Comparison of ENCODE assay signal across 8 mouse cellular contexts in genomic region chr7:88129536-88130487, GRCm38 (mm10).
DNase-seq lines count a peak whose midpoint lies in the region; ATAC-seq lines count a peak whose summit lies in the region.

No protein-coding gene starts in this region.

- 7% methylated on average over 41 of the region's 41 CpGs for WGBS in hindbrain, embryonic 13.5 days
- 8% methylated on average over 39 of the region's 41 CpGs for WGBS in liver, embryonic 15.5 days (ENCODE audit: insufficient replicate concordance)
- 9% methylated on average over 41 of the region's 41 CpGs for WGBS in neural tube, embryonic 15.5 days

- no peaks in the 10 kb centered on the region for H3K9me3 ChIP-seq in hindbrain, embryonic 13.5 days
- H3K9me3 ChIP-seq in liver, embryonic 15.5 days (replicated peaks): no peaks in the 10 kb centered on the region
- H3K9me3 ChIP-seq in neural tube, embryonic 15.5 days (replicated peaks): no peaks in the 10 kb centered on the region

- ATAC-seq in hindbrain, embryonic 13.5 days (ENCODE audit: low FRiP score): peak; percentile 94
- no peak for ATAC-seq in liver, embryonic 15.5 days (ENCODE audit: insufficient read depth)
- ATAC-seq in neural tube, embryonic 15.5 days (ENCODE audit: low FRiP score): peak; percentile 86

- H3K4me1 ChIP-seq in hindbrain, embryonic 13.5 days (replicated peaks): peaks cover 12% of the 10 kb centered on the region
- H3K4me1 ChIP-seq in liver, embryonic 15.5 days (replicated peaks): no peaks in the 10 kb centered on the region
- H3K4me1 ChIP-seq in neural tube, embryonic 15.5 days: peaks cover 14% of the 10 kb centered on the region

- peak overlapping the region; percentile 43 for H3K4me3 ChIP-seq in hindbrain, embryonic 13.5 days
- H3K4me3 ChIP-seq in liver, embryonic 15.5 days (replicated peaks): 0 out of 2 replicates have a peak overlapping the region, but pooled peaks have one; percentile 7
- peak overlapping the region; percentile 34 for H3K4me3 ChIP-seq in neural tube, embryonic 15.5 days (replicated peaks)

- H3K9ac ChIP-seq in hindbrain, embryonic 13.5 days: peak overlapping the region; percentile 75
- H3K9ac ChIP-seq in liver, embryonic 15.5 days: no peak overlapping the region
- H3K9ac ChIP-seq in neural tube, embryonic 15.5 days (replicated peaks): peak overlapping the region; percentile 36; the same call in 1 of the 2 replicates

- peak overlapping the region; percentile 26; the same call in 1 of the 2 replicates for H3K27ac ChIP-seq in hindbrain, embryonic 13.5 days
- no peak overlapping the region for H3K27ac ChIP-seq in liver, embryonic 15.5 days (replicated peaks)
- no peak overlapping the region for H3K27ac ChIP-seq in neural tube, embryonic 15.5 days (replicated peaks)

- H3K4me2 ChIP-seq in hindbrain, embryonic 13.5 days: peak overlapping the region; percentile 65
- H3K4me2 ChIP-seq in liver, embryonic 15.5 days: peak overlapping the region; percentile 42
- H3K4me2 ChIP-seq in neural tube, embryonic 15.5 days: peak overlapping the region; percentile 65

- peak; percentile 6 for DNase-seq in adrenal gland, postnatal 10 days
- no peak for DNase-seq in adrenal gland, postnatal 36 days
- DNase-seq in ovary, postnatal 36 days (ENCODE audit: low spot score): peak; percentile 18
- no peak for DNase-seq in ovary, postnatal 10 days (ENCODE audit: low spot score)
- DNase-seq in yolk sac, embryonic 10.5 days (ENCODE audit: low spot score): peak; percentile 2

- H3K27me3 ChIP-seq in hindbrain, embryonic 13.5 days: peaks cover 7% of the 10 kb centered on the region
- peaks cover 18% of the 10 kb centered on the region for H3K27me3 ChIP-seq in liver, embryonic 15.5 days
- no peaks in the 10 kb centered on the region for H3K27me3 ChIP-seq in neural tube, embryonic 15.5 days (replicated peaks)

- no peaks in the 10 kb centered on the region for H3K36me3 ChIP-seq in hindbrain, embryonic 13.5 days
- H3K36me3 ChIP-seq in liver, embryonic 15.5 days (replicated peaks): no peaks in the 10 kb centered on the region
- no peaks in the 10 kb centered on the region for H3K36me3 ChIP-seq in neural tube, embryonic 15.5 days

Comparison
In these comparisons a context has a peak if more than half of its experiments do, and no peak if none do; other contexts are left out.
1. DNase-seq: peak in adrenal gland, postnatal 10 days (single experiment), ovary, postnatal 36 days (single experiment) and yolk sac, embryonic 10.5 days (single experiment); none in adrenal gland, postnatal 36 days (0 of 2) and ovary, postnatal 10 days (single experiment).
2. Peak in every context shown above with its lines, with median percentiles within 50 percentile points of each other: H3K4me2 ChIP-seq and H3K4me3 ChIP-seq.